10 mouse cellular contexts compared by ENCODE assay signal in genomic region chr7:127675391-127675811, GRCm38 (mm10). TPM values are rescaled to one million over a fixed set of nuclear protein-coding genes. Genes with fewer than 3 reads are reported as not detected.
DNase-seq lines count a peak whose midpoint lies in the region; ATAC-seq lines count a peak whose summit lies in the region.
"Had no signal": no experiment of that assay in that cellular context is flagged by ENCODE, and none has a peak within 500 bp of the region (broad histone marks: within the 10 kb centered on the region; RNA-seq: fewer than 3 reads in every experiment).

No protein-coding gene starts in this region.

- peak overlapping the region; percentile 9; the same call in 1 of the 2 replicates for H3K9ac ChIP-seq in intestine, embryonic 16.5 days (ENCODE audit: low read depth, low read length)
- no peak overlapping the region for H3K9ac ChIP-seq in stomach, embryonic 14.5 days (replicated peaks; ENCODE audit: low read depth, low read length)
- H3K9ac ChIP-seq: liver, embryonic 13.5 days had no signal

- no peak overlapping the region for H3K27ac ChIP-seq in intestine, embryonic 16.5 days (ENCODE audit: low read length)
- no peak overlapping the region for H3K27ac ChIP-seq in stomach, embryonic 14.5 days (ENCODE audit: low read length)
- H3K27ac ChIP-seq: liver, embryonic 13.5 days had no signal

- 72% methylated on average over 9 of the region's 9 CpGs for WGBS in intestine, embryonic 16.5 days
- 70% methylated on average over 9 of the region's 9 CpGs for WGBS in stomach, embryonic 14.5 days

- peak; percentile 82 for ATAC-seq in frontal cortex, adult (ENCODE audit: low TSS enrichment)
- 0 out of 2 replicates have a peak, but pooled peaks have one; percentile 10 for ATAC-seq in intestine, embryonic 16.5 days
- ATAC-seq in stomach, embryonic 14.5 days (ENCODE audit: insufficient number of reproducible peaks, insufficient read depth, low FRiP score, low read depth), result peak; percentile 42; the same call in 1 of the 2 replicates

- H3K36me3 ChIP-seq in intestine, embryonic 16.5 days (ENCODE audit: control insufficient read depth, insufficient read depth, low read length), result no peaks in the 10 kb centered on the region
- no peaks in the 10 kb centered on the region for H3K36me3 ChIP-seq in stomach, embryonic 14.5 days (ENCODE audit: control insufficient read depth, insufficient read depth, low read length)
- H3K36me3 ChIP-seq: liver, embryonic 13.5 days had no signal

- no peak overlapping the region for H3K4me2 ChIP-seq in intestine, embryonic 16.5 days (ENCODE audit: low read depth, low read length)
- H3K4me2 ChIP-seq in stomach, embryonic 14.5 days (replicated peaks; ENCODE audit: low read depth, low read length), result no peak overlapping the region
- H3K4me2 ChIP-seq: liver, embryonic 13.5 days had no signal

- no peak for DNase-seq in frontal cortex, adult 2 months (ENCODE audit: extremely low spot score in 1 of 2, low spot score in 1 of 2)
- peak; percentile 34 to 61 for DNase-seq in right cerebral cortex, adult 2 months (ENCODE audit: low spot score in 2 of 2)
- DNase-seq in right cerebral cortex, adult 18-20 months, result no peak
- DNase-seq in liver, result no peak
- DNase-seq in lung, postnatal 10 days, result no peak

- H3K4me1 ChIP-seq in intestine, embryonic 16.5 days (ENCODE audit: control insufficient read depth, insufficient read depth, low read length), result no peaks in the 10 kb centered on the region
- no peaks in the 10 kb centered on the region for H3K4me1 ChIP-seq in stomach, embryonic 14.5 days (ENCODE audit: control insufficient read depth, insufficient read depth, low read length)
- H3K4me1 ChIP-seq: liver, embryonic 13.5 days had no signal

- no peak overlapping the region for H3K4me3 ChIP-seq in intestine, embryonic 16.5 days (ENCODE audit: low read length)
- no peak overlapping the region for H3K4me3 ChIP-seq in stomach, embryonic 14.5 days (ENCODE audit: low read depth, low read length)
- H3K4me3 ChIP-seq: liver, embryonic 13.5 days had no signal

- H3K9me3 ChIP-seq in intestine, embryonic 16.5 days (ENCODE audit: control insufficient read depth, low read length), result no peaks in the 10 kb centered on the region
- no peaks in the 10 kb centered on the region for H3K9me3 ChIP-seq in stomach, embryonic 14.5 days (ENCODE audit: control insufficient read depth, low read depth, low read length)
- H3K9me3 ChIP-seq: liver, embryonic 13.5 days had no signal

- H3K27me3 ChIP-seq in intestine, embryonic 16.5 days (replicated peaks; ENCODE audit: control insufficient read depth, insufficient read depth, low read length), result no peaks in the 10 kb centered on the region
- H3K27me3 ChIP-seq in stomach, embryonic 14.5 days (ENCODE audit: control insufficient read depth, insufficient read depth, low read length), result no peaks in the 10 kb centered on the region
- H3K27me3 ChIP-seq: CH12.LX; liver, embryonic 13.5 days had no signal

RNA-seq across cellular contexts. Expression of gene Bcl7c, which starts 33.3 kb away (rescaled TPM):
- 23.3 and 25.7 TPM in 2 replicates for polyA plus RNA-seq in frontal cortex, adult 2 months (2012; rRNA removed)
- polyA plus RNA-seq in intestine, embryonic 16.5 days (2015; fragmentation: Nextera tagmentation; extraction: Ambion mirVana), result 24.9 and 34.5 TPM in 2 replicates
- polyA plus RNA-seq in stomach, embryonic 14.5 days (2014; fragmentation: Nextera tagmentation; extraction: Ambion mirVana), result 57.8 and 65.2 TPM in 2 replicates

RNA-seq across cellular contexts. Expression of gene Ctf1, which starts 37.1 kb away (rescaled TPM):
- polyA plus RNA-seq in frontal cortex, adult 2 months (2012; rRNA removed), result 6.0 and 6.4 TPM in 2 replicates
- polyA plus RNA-seq in intestine, embryonic 16.5 days (2015; fragmentation: Nextera tagmentation; extraction: Ambion mirVana), result 5.2 and 6.5 TPM in 2 replicates
- polyA plus RNA-seq in stomach, embryonic 14.5 days (2014; fragmentation: Nextera tagmentation; extraction: Ambion mirVana), result 20.1 and 22.1 TPM in 2 replicates

RNA-seq across cellular contexts. Expression of gene Ctf2, which starts 56.6 kb away (rescaled TPM):
- not detected in 2 replicates for polyA plus RNA-seq in frontal cortex, adult 2 months (2012; rRNA removed)
- 0.07 and 0.12 TPM in 2 replicates for polyA plus RNA-seq in intestine, embryonic 16.5 days (2015; fragmentation: Nextera tagmentation; extraction: Ambion mirVana)
- 0.32 and 0.66 TPM in 2 replicates for polyA plus RNA-seq in stomach, embryonic 14.5 days (2014; fragmentation: Nextera tagmentation; extraction: Ambion mirVana)

RNA-seq across cellular contexts. Expression of gene Zfp629, which starts 59.8 kb away (rescaled TPM):
- polyA plus RNA-seq in frontal cortex, adult 2 months (2012; rRNA removed), result 21.7 and 22.7 TPM in 2 replicates
- polyA plus RNA-seq in intestine, embryonic 16.5 days (2015; fragmentation: Nextera tagmentation; extraction: Ambion mirVana), result 7.9 and 8.5 TPM in 2 replicates
- polyA plus RNA-seq in stomach, embryonic 14.5 days (2014; fragmentation: Nextera tagmentation; extraction: Ambion mirVana), result 16.0 and 17.2 TPM in 2 replicates

Comparison
In these comparisons a context has a peak if more than half of its experiments do, and no peak if none do; other contexts are left out.
1. DNase-seq: peak in right cerebral cortex, adult 2 months (2 of 2); none in frontal cortex, adult 2 months (0 of 2), right cerebral cortex, adult 18-20 months (single experiment), liver (single experiment) and lung, postnatal 10 days (single experiment).
2. ATAC-seq: peak in every context shown above with its lines; median percentile 82 in frontal cortex, adult; 42 in stomach, embryonic 14.5 days; 10 in intestine, embryonic 16.5 days.